Mouse (Mus musculus): Measurements from ENCODE around the gene Olfr166. TPM values are rescaled to one million over a fixed set of nuclear protein-coding genes. Genes with fewer than 3 reads are reported as not detected.
"Not testable (repeated sequence)": the region's sequence is repeated elsewhere in the genome, so short reads cannot be mapped to it uniquely, and the experiment has no call there.

Gene Olfr166
- not detected in 2 replicates for polyA plus RNA-seq (2016; fragmentation: Nextera tagmentation; extraction: Ambion mirVana)

GRCm38 (mm10) chr16:19483394-19483793 is at the start of gene Olfr166:
TSS of gene Olfr166 (plus strand) at chr16:19483694.
- Histone ChIP-seq H3K4me3 (no peak within 1 kb of the TSS), H3K27me3 (replicated peaks) (no peaks in the 10 kb centered on the region), H3K27ac (no peak within 1 kb of the TSS), H3K36me3 (no peaks in the 10 kb centered on the region), H3K4me2 (no peak within 1 kb of the TSS), H3K4me1 (no peaks in the 10 kb centered on the region), H3K9ac (no peak within 1 kb of the TSS), H3K9me3 (replicated peaks) (no peaks in the 10 kb centered on the region)
- no peak for ATAC-seq

- H3K27me3 ChIP-seq (replicated peaks); H3K27ac ChIP-seq; ATAC-seq; H3K4me3 ChIP-seq; H3K4me2 ChIP-seq; H3K36me3 ChIP-seq; H3K4me1 ChIP-seq; H3K9me3 ChIP-seq (replicated peaks); H3K9ac ChIP-seq: not testable (repeated sequence)
- 55% methylated on average over 4 of the region's 4 CpGs for WGBS (ENCODE audit: insufficient replicate concordance)
These were observed 24.8 kb upstream of the Olfr166 start for GRCm38 (mm10) chr16:19458741-19459140.

- Histone ChIP-seq H3K36me3 (no peaks in the 10 kb centered on the region), H3K4me3 (no peak overlapping the region), H3K4me2 (no peak overlapping the region), H3K27me3 (replicated peaks) (no peaks in the 10 kb centered on the region), H3K9ac (no peak overlapping the region), H3K9me3 (replicated peaks) (no peaks in the 10 kb centered on the region), H3K4me1 (no peaks in the 10 kb centered on the region), H3K27ac (no peak overlapping the region)
- 73% methylated on average over 1 of the region's 1 CpGs for WGBS (ENCODE audit: insufficient replicate concordance)
- ATAC-seq: no peak
These were observed 19.1 kb upstream of the Olfr166 start for GRCm38 (mm10) chr16:19464365-19464764.

GRCm38 (mm10) chr16:19522166-19522565 is 38.7 kb downstream of the Olfr166 start, which contains the start of gene Olfr167:
TSS of gene Olfr167 (minus strand) at chr16:19522266.
- no peaks in the 10 kb centered on the region for H3K9me3 ChIP-seq (replicated peaks)
- H3K36me3 ChIP-seq: no peaks in the 10 kb centered on the region

GRCm38 (mm10) chr16:19535455-19535854 is 52.0 kb downstream of the Olfr166 start, which contains the start of gene Olfr168:
TSS of gene Olfr168 (minus strand) at chr16:19535555.
- Histone ChIP-seq H3K4me3 (no peak within 1 kb of the TSS), H3K36me3 (no peaks in the 10 kb centered on the region), H3K27me3 (replicated peaks) (no peaks in the 10 kb centered on the region), H3K4me1 (no peaks in the 10 kb centered on the region), H3K27ac (no peak within 1 kb of the TSS), H3K4me2 (no peak within 1 kb of the TSS), H3K9ac (no peak within 1 kb of the TSS), H3K9me3 (replicated peaks) (0 out of 2 replicates have a peak, but pooled peaks cover 4% of the 10 kb centered on the region)
- no peak for ATAC-seq

More at GRCm38 (mm10) chr16:19522166-19522565, 38.7 kb downstream of the Olfr166 start, which contains the start of gene Olfr167:
- Histone ChIP-seq H3K27ac (no peak within 1 kb of the TSS), H3K4me1 (no peaks in the 10 kb centered on the region), H3K4me2 (no peak within 1 kb of the TSS), H3K27me3 (replicated peaks) (no peaks in the 10 kb centered on the region), H3K9ac (no peak within 1 kb of the TSS), H3K4me3 (no peak within 1 kb of the TSS)
- ATAC-seq: no peak
- WGBS (ENCODE audit: insufficient replicate concordance): 63% methylated on average over 2 of the region's 2 CpGs

Other genes with a start within 250 kb of the Olfr166 start
- not detected in 2 replicates for gene Olfr164, start 169.6 kb upstream of the Olfr166 start, polyA plus RNA-seq (2016; fragmentation: Nextera tagmentation; extraction: Ambion mirVana)
- gene Olfr165, start 60.6 kb upstream of the Olfr166 start, polyA plus RNA-seq (2016; fragmentation: Nextera tagmentation; extraction: Ambion mirVana): not detected in 2 replicates
- not detected in 2 replicates for gene Olfr167, start 38.6 kb downstream of the Olfr166 start, polyA plus RNA-seq (2016; fragmentation: Nextera tagmentation; extraction: Ambion mirVana)
- gene Olfr168, start 51.9 kb downstream of the Olfr166 start, polyA plus RNA-seq (2016; fragmentation: Nextera tagmentation; extraction: Ambion mirVana): not detected in 2 replicates
- not detected in 2 replicates for gene Olfr169, start 88.1 kb downstream of the Olfr166 start, polyA plus RNA-seq (2016; fragmentation: Nextera tagmentation; extraction: Ambion mirVana)
- gene Olfr170, start 128.2 kb downstream of the Olfr166 start, polyA plus RNA-seq (2016; fragmentation: Nextera tagmentation; extraction: Ambion mirVana): not detected in 2 replicates
- gene Olfr171, start 146.2 kb downstream of the Olfr166 start, polyA plus RNA-seq (2016; fragmentation: Nextera tagmentation; extraction: Ambion mirVana): not detected in 2 replicates
- gene Lamp3, start 222.7 kb downstream of the Olfr166 start, polyA plus RNA-seq (2016; fragmentation: Nextera tagmentation; extraction: Ambion mirVana): not detected in 2 replicates

Data from liver, embryonic 12.5 days (tissue).